Mouse (Mus musculus) kidney, adult 2 months (tissue): ENCODE measurements at regions not wholly inside any gene's neighbourhood (a gene's known extent, or its start where the extent isn't known, plus 50 kb on each side); places are given as distances from the start of the nearest gene placed in this dataset.

Experiments
- DNase-seq: peaks from one replicate; pipeline ENCODE4 v3.0.0; 2021
- H3K27ac ChIP-seq: fragments of 200-500 bp; 2 replicates; pipeline ENCODE4 v1.5.1; 2012; ENCODE audit warnings: low read depth, low read length, control low read depth, inconsistent platforms; ENCODE audit not compliant: insufficient read depth
- H3K27me3 ChIP-seq: fragments of 200-500 bp; replicated peaks from 2 replicates; pipeline ENCODE4 v1.6.1; 2012; ENCODE audit warnings: mild to moderate bottlenecking, moderate library complexity, low read length, inconsistent platforms; ENCODE audit not compliant: control insufficient read depth, insufficient read depth
- H3K36me3 ChIP-seq: fragments of 200-500 bp; 2 replicates; pipeline ENCODE4 v1.6.1; 2012; ENCODE audit warnings: mild to moderate bottlenecking, moderate library complexity, low read length, inconsistent platforms; ENCODE audit not compliant: control insufficient read depth, insufficient read depth
- H3K4me1 ChIP-seq: fragments of 200-500 bp; 2 replicates; pipeline ENCODE4 v1.6.1; 2011; ENCODE audit warnings: low read length; ENCODE audit not compliant: control insufficient read depth, insufficient read depth
- H3K4me3 ChIP-seq: fragments of 200-500 bp; 2 replicates; pipeline ENCODE4 v1.5.1; 2011; ENCODE audit warnings: mild to moderate bottlenecking, low read depth, low read length, control low read depth; ENCODE audit not compliant: insufficient read depth
- CTCF ChIP-seq: fragments of 200-500 bp; conservative IDR thresholded peaks from 2 replicates; pipeline ENCODE4 v1.5.1; 2011; ENCODE audit warnings: low read depth, mild to moderate bottlenecking, control low read depth, low read length, moderate library complexity, mixed read lengths; ENCODE audit not compliant: insufficient read depth, insufficient read length
- POLR2A ChIP-seq: fragments of 200-500 bp; IDR thresholded peaks from one replicate; pipeline ENCODE4 v1.6.1; 2011; ENCODE audit warnings: low read depth, low read length, control low read depth
- WGBS: fragments of 180-500 bp; shearing (Covaris S2); methylation state at CpG from one replicate; pipeline ENCODE4 v1.1.7; 2018; 5-methylcytosine and 5-hydroxymethylcytosine counted together

- TF ChIP-seq CTCF (no peak), POLR2A (no peak)
- DNase-seq = no peak
- Histone ChIP-seq H3K4me1 (no peaks in the 10 kb centered on the region), H3K4me3 (no peak overlapping the region), H3K27ac (no peak overlapping the region), H3K36me3 (no peaks in the 10 kb centered on the region), H3K27me3 (no peaks in the 10 kb centered on the region)
- 91% methylated on average over 2 of the region's 2 CpGs for WGBS
Observed at GRCm38 (mm10) chr13:53665592-53665991, 192.7 kb upstream of the Msx2 start.

GRCm38 (mm10) chr13:53664631-53665230, 191.9 kb upstream of the Msx2 start:
- Histone ChIP-seq H3K27ac (no peak overlapping the region), H3K36me3 (no peaks in the 10 kb centered on the region), H3K27me3 (no peaks in the 10 kb centered on the region), H3K4me3 (no peak overlapping the region), H3K4me1 (no peaks in the 10 kb centered on the region)
- TF ChIP-seq POLR2A (no peak), CTCF (no peak)
- no peak for DNase-seq
- 85% methylated on average over 7 of the region's 7 CpGs for WGBS

- H3K27ac ChIP-seq = no peak overlapping the region
- H3K36me3 ChIP-seq = no peaks in the 10 kb centered on the region
- no peak for DNase-seq
- no peak overlapping the region for H3K4me3 ChIP-seq
- WGBS = 31% methylated on average over 4 of the region's 4 CpGs
- no peak for TF ChIP-seq POLR2A
- TF ChIP-seq CTCF = no peak
- H3K27me3 ChIP-seq = no peaks in the 10 kb centered on the region
- no peaks in the 10 kb centered on the region for H3K4me1 ChIP-seq
Observed at GRCm38 (mm10) chr13:53652826-53653225, 180.0 kb upstream of the Msx2 start.

GRCm38 (mm10) chr13:53648353-53648752, 175.5 kb upstream of the Msx2 start:
- WGBS = 93% methylated on average over 15 of the region's 15 CpGs
- H3K4me3 ChIP-seq = no peak overlapping the region
- no peak for DNase-seq
- H3K27ac ChIP-seq = no peak overlapping the region
- no peaks in the 10 kb centered on the region for H3K27me3 ChIP-seq
- H3K4me1 ChIP-seq = no peaks in the 10 kb centered on the region
- TF ChIP-seq CTCF (no peak), POLR2A (no peak)
- no peaks in the 10 kb centered on the region for H3K36me3 ChIP-seq

GRCm38 (mm10) chr13:53642557-53642956, 169.7 kb upstream of the Msx2 start:
- Histone ChIP-seq H3K27ac (no peak overlapping the region), H3K4me1 (no peaks in the 10 kb centered on the region), H3K27me3 (no peaks in the 10 kb centered on the region), H3K4me3 (no peak overlapping the region), H3K36me3 (no peaks in the 10 kb centered on the region)
- TF ChIP-seq CTCF = no peak
- no peak for TF ChIP-seq POLR2A
- DNase-seq = no peak
- 67% methylated on average over 5 of the region's 5 CpGs for WGBS

GRCm38 (mm10) chr13:53639584-53639983, 166.7 kb upstream of the Msx2 start:
- 85% methylated on average over 5 of the region's 5 CpGs for WGBS

GRCm38 (mm10) chr13:53639115-53639514, 166.2 kb upstream of the Msx2 start:
- no peak overlapping the region for H3K4me3 ChIP-seq
- 68% methylated on average over 10 of the region's 10 CpGs for WGBS
- DNase-seq = no peak

More at GRCm38 (mm10) chr13:53639584-53639983, 166.7 kb upstream of the Msx2 start:
- no peaks in the 10 kb centered on the region for H3K27me3 ChIP-seq
- no peak overlapping the region for H3K4me3 ChIP-seq
- DNase-seq = no peak
- no peak overlapping the region for H3K27ac ChIP-seq
- no peaks in the 10 kb centered on the region for H3K4me1 ChIP-seq
- no peaks in the 10 kb centered on the region for H3K36me3 ChIP-seq
- TF ChIP-seq POLR2A = no peak
- no peak for TF ChIP-seq CTCF

GRCm38 (mm10) chr13:53636011-53636410, 163.1 kb upstream of the Msx2 start:
- 54% methylated on average over 5 of the region's 5 CpGs for WGBS

More at GRCm38 (mm10) chr13:53639115-53639514, 166.2 kb upstream of the Msx2 start:
- TF ChIP-seq CTCF = no peak
- TF ChIP-seq POLR2A = no peak
- H3K27me3 ChIP-seq = no peaks in the 10 kb centered on the region
- H3K4me1 ChIP-seq = no peaks in the 10 kb centered on the region
- H3K36me3 ChIP-seq = no peaks in the 10 kb centered on the region
- no peak overlapping the region for H3K27ac ChIP-seq

More at GRCm38 (mm10) chr13:53636011-53636410, 163.1 kb upstream of the Msx2 start:
- Histone ChIP-seq H3K27ac (no peak overlapping the region), H3K4me1 (no peaks in the 10 kb centered on the region), H3K4me3 (no peak overlapping the region), H3K27me3 (no peaks in the 10 kb centered on the region), H3K36me3 (no peaks in the 10 kb centered on the region)
- no peak for DNase-seq
- TF ChIP-seq POLR2A (no peak), CTCF (no peak)
